Mouse (Mus musculus) MEL (cell line): ENCODE measurements at regions not wholly inside any gene's neighbourhood (a gene's known extent, or its start where the extent isn't known, plus 50 kb on each side); places are given as distances from the start of the nearest gene placed in this dataset.

Experiments
- CTCF ChIP-seq, 3 experiments: IDR thresholded peaks in 2 of 3; conservative IDR thresholded peaks in 1 of 3; 2 replicates each; pipeline ENCODE4 v1.5.1; 2011 to 2012; ENCODE audit warnings: low read length in 3 of 3, low read depth in 2 of 3, mild to moderate bottlenecking in 2 of 3, improper control_type of control experiment in 1 of 3, inconsistent platforms in 1 of 3, mixed read lengths in 1 of 3, moderate library complexity in 1 of 3; ENCODE audit not compliant: control insufficient read depth in 1 of 3, insufficient read depth in 1 of 3, poor library complexity in 1 of 3, severe bottlenecking in 1 of 3
- GATA1 ChIP-seq: IDR thresholded peaks from 2 replicates; pipeline ENCODE4 v1.6.1; 2011; ENCODE audit warnings: low read depth, low read length, improper control_type of control experiment
- MAFK ChIP-seq: IDR thresholded peaks from 2 replicates; pipeline ENCODE4 v1.6.1; 2011; ENCODE audit warnings: low read depth, mild to moderate bottlenecking, low read length, improper control_type of control experiment, borderline replicate concordance
- MEF2A ChIP-seq: IDR thresholded peaks from 2 replicates; pipeline ENCODE4 v1.6.1; 2014; ENCODE audit warnings: low read depth, mild to moderate bottlenecking, inconsistent platforms, low read length, improper control_type of control experiment; ENCODE audit not compliant: poor library complexity, insufficient replicate concordance, severe bottlenecking; ENCODE audit errors: extremely low read depth
- MYB ChIP-seq: IDR thresholded peaks from 2 replicates; pipeline ENCODE4 v1.6.1; 2011; ENCODE audit warnings: mild to moderate bottlenecking, low read depth, low read length, improper control_type of control experiment
- NRF1 ChIP-seq: IDR thresholded peaks from 2 replicates; pipeline ENCODE4 v1.6.1; 2014; ENCODE audit warnings: low read depth, mild to moderate bottlenecking, inconsistent platforms, low read length, improper control_type of control experiment, moderate library complexity; ENCODE audit not compliant: poor library complexity, insufficient read depth, severe bottlenecking
- POLR2A ChIP-seq, 2 experiments: IDR thresholded peaks; 2 replicates each; pipeline ENCODE4 v1.6.1; 2011 to 2012; ENCODE audit warnings: low read length in 2 of 2, mild to moderate bottlenecking in 2 of 2, control low read depth in 1 of 2, improper control_type of control experiment in 1 of 2, low read depth in 1 of 2, moderate library complexity in 1 of 2; ENCODE audit not compliant: control insufficient read depth in 1 of 2, insufficient read depth in 1 of 2, poor library complexity in 1 of 2
- RAD21 ChIP-seq: IDR thresholded peaks from 2 replicates; pipeline ENCODE4 v1.6.1; 2011; ENCODE audit warnings: mild to moderate bottlenecking, low read depth, low read length, improper control_type of control experiment
- TAL1 ChIP-seq: IDR thresholded peaks from 2 replicates; pipeline ENCODE4 v1.6.1; 2012; ENCODE audit warnings: mild to moderate bottlenecking, inconsistent platforms, low read length, moderate library complexity, mixed read lengths
- ZNF384 ChIP-seq: IDR thresholded peaks from 2 replicates; pipeline ENCODE4 v1.6.1; 2012; ENCODE audit warnings: low read depth, mild to moderate bottlenecking, inconsistent platforms, low read length, improper control_type of control experiment

DNA sequence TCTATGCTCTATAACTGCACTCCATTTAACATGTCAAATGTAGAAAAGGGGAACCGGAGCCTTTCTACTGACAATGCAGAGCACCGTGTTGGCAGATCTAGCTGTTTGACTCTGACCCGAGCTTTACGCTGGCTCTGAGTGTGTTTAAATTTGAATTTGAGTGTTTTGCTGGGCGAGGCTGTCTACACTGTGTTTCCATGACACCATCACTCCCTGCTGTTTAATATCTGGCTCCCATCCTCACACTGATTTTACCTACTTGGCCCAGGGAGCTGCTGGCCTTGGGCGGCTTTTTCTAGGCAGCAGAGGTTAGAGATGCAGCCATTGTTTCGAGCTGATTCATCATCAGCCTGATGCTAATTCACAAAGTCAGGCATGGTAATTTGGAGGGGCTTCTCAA, 100.7 kb upstream of the Serp2 start:
- TF ChIP-seq GATA1 (no peak), NRF1 (no peak), MAFK (no peak), ZNF384 (no peak), RAD21 (no peak), CTCF (IDR thresholded peaks at IDR 0.05 in 2 of 3, conservative IDR thresholded peaks at IDR 0.05 in 1 of 3; ENCODE audit: control insufficient read depth in 1 of 3, insufficient read depth in 1 of 3, low read depth in 2 of 3, low read length in 3 of 3, poor library complexity in 1 of 3, severe bottlenecking in 1 of 3) (no peak), MEF2A (no peak), MYB (no peak), TAL1 (no peak), POLR2A (IDR thresholded peaks at IDR 0.05; ENCODE audit: control insufficient read depth in 1 of 2, insufficient read depth in 1 of 2, low read depth in 1 of 2, low read length in 2 of 2, poor library complexity in 1 of 2) (no peak)
